Mouse (Mus musculus) heart, adult 18-20 months (tissue): ENCODE measurements around the gene Sesn3. TPM values are rescaled to one million over a fixed set of nuclear protein-coding genes. Genes with fewer than 3 reads are reported as not detected.

Source experiments
- DNase-seq, 2 experiments: peaks; one replicate each; pipeline ENCODE4 v3.0.0; 2021 to 2022; ENCODE audit warnings: mixed read lengths in 1 of 2
- total RNA-seq, 2 experiments: library from RNA; stranded (reverse); gene quantifications; 2 replicates each; pipeline ENCODE4 v1.2.3; 2021

Gene Sesn3
- total RNA-seq, 2 experiments from 2014 or later = 21.4 to 25.5 TPM

- no peak for DNase-seq
These were observed 77.5 kb downstream of the Sesn3 start for GRCm38 (mm10) chr9:14352337-14352736.

- no peak for DNase-seq
These were observed 80.0 kb downstream of the Sesn3 start for GRCm38 (mm10) chr9:14354852-14355251.

- DNase-seq = no peak
These were observed 82.2 kb downstream of the Sesn3 start for GRCm38 (mm10) chr9:14357033-14357432.

- no peak for DNase-seq
These were observed 87.4 kb downstream of the Sesn3 start for GRCm38 (mm10) chr9:14362068-14362768.

GRCm38 (mm10) chr9:14363540-14363939 lies 88.7 kb downstream of the Sesn3 start:
- DNase-seq = no peak

GRCm38 (mm10) chr9:14364719-14365118 lies 89.9 kb downstream of the Sesn3 start:
- no peak for DNase-seq

GRCm38 (mm10) chr9:14365481-14366125 lies 90.7 kb downstream of the Sesn3 start:
- peak; percentile 38 to 54 for DNase-seq

- DNase-seq = no peak
These were observed 93.0 kb downstream of the Sesn3 start for GRCm38 (mm10) chr9:14367850-14368249.

GRCm38 (mm10) chr9:14369271-14369670 lies 94.4 kb downstream of the Sesn3 start:
- no peak for DNase-seq

GRCm38 (mm10) chr9:14372440-14372839 lies 97.6 kb downstream of the Sesn3 start:
- DNase-seq = no peak

- DNase-seq = no peak
These were observed 101.3 kb downstream of the Sesn3 start for GRCm38 (mm10) chr9:14376149-14376548.

GRCm38 (mm10) chr9:14378151-14378550 lies 103.3 kb downstream of the Sesn3 start:
- no peak for DNase-seq

- no peak for DNase-seq
These were observed 105.0 kb downstream of the Sesn3 start for GRCm38 (mm10) chr9:14379769-14380385.

GRCm38 (mm10) chr9:14380386-14381285 lies 105.8 kb downstream of the Sesn3 start:
- DNase-seq = peak; percentile 88 to 92

GRCm38 (mm10) chr9:14381353-14382055 lies 106.6 kb downstream of the Sesn3 start, which contains the start of gene Endod1:
Endod1 (minus strand) TSS chr9:14381507.
- peak; percentile 59 to 69 for DNase-seq

- no peak for DNase-seq
These were observed 107.5 kb downstream of the Sesn3 start for GRCm38 (mm10) chr9:14382256-14382791.

Other genes with a start within 250 kb of the Sesn3 start
- gene Endod1, start 106.4 kb downstream of the Sesn3 start, total RNA-seq = 1 to 10 TPM; 7.1 to 8.7 TPM
- not detected for gene Kdm4d, start 225.4 kb downstream of the Sesn3 start, total RNA-seq
- gene Cwc15, start 225.6 kb downstream of the Sesn3 start, total RNA-seq = 10 to 100 TPM; 66.3 to 67.3 TPM